Mouse (Mus musculus) left cerebral cortex, adult 8-10 months (tissue): ENCODE measurements around the gene Prdm16. TPM values are rescaled to one million over a fixed set of nuclear protein-coding genes. Genes with fewer than 3 reads are reported as not detected.

ENCODE experiments used
- DNase-seq, 2 experiments: peaks; one replicate each; pipeline ENCODE4 v3.0.0; 2022; ENCODE audit warnings: low spot score in 2 of 2
- total RNA-seq, 4 experiments: library from RNA; stranded (reverse); gene quantifications; 2 replicates each; pipeline ENCODE4 v1.2.4; 2022

Prdm16 gene
- total RNA-seq, 4 experiments from 2014 or later = 9.1 to 11.7 (median 11.2) TPM

DNA sequence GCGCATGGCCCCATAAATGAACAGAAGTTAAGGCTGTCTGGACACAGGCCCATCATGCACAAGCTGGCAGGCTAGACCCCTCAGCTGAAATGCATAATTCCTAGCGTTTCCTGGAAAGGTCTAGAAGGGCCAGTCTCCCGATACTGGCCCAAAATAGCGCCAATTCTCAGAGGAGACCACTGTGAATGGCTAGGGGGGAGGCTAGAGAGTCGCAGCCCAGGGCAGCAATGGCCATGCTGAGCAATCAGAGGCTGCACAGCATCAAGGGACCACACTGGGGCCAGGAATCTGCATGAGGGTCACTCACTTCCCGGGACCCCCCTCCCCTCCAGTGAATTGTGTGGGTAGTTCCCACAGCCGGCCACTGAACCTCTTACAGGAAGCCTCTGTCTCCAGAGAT lies 353.0 kb downstream of the Prdm16 start:
- DNase-seq = no peak

DNA sequence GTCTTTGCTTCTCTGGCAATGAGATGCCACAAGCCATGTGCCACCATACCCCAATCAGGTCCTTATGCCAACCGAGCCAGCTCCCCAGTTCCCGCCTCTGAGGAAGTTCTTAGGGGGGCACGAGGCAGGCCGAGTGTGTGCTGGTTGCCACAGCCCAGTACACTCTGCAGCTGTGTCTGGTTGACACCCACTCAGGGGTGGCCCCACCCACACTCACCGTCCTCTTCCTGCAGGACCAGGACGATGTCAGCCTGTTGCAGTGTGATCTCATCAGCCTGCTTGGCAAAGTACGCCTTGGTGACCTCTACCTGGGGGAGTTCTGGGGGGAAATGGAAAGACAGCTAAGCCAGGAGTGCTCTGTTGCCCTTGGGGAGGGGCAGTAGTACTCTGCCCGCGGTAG lies 357.2 kb downstream of the Prdm16 start:
- no peak for DNase-seq

- no peak for DNase-seq
These were observed 363.7 kb downstream of the Prdm16 start for GRCm38 (mm10) chr4:154273000-154273399.

- DNase-seq = no peak
These were observed 367.2 kb downstream of the Prdm16 start for GRCm38 (mm10) chr4:154269520-154269919.

- DNase-seq = no peak
These were observed 369.2 kb downstream of the Prdm16 start for GRCm38 (mm10) chr4:154267511-154267910.

Other genes starting within 250 kb of the Prdm16 start
- not detected for gene Actrt2, start 31.0 kb upstream of the Prdm16 start, total RNA-seq
- gene Ttc34, start 200.6 kb upstream of the Prdm16 start, total RNA-seq = 1 to 10 TPM; 2.8 to 5.0 (median 4.4) TPM
- 1 to 10 TPM in 2 of 4 experiments, under 1 TPM in 2; 0.37 to 1.2 (median 0.78) TPM for gene Mmel1, start 232.7 kb upstream of the Prdm16 start, total RNA-seq